Mouse (Mus musculus): Measurements from ENCODE around the gene Ccdc120. TPM values are rescaled to one million over a fixed set of nuclear protein-coding genes. Genes with fewer than 3 reads are reported as not detected.
"Not testable (repeated sequence)": the region's sequence is repeated elsewhere in the genome, so short reads cannot be mapped to it uniquely, and the experiment has no call there.

The Ccdc120 gene
- polyA plus RNA-seq, 2 experiments, result 14.9 to 25.7 TPM

GRCm38 (mm10) chrX:7725841-7726240 is 24.9 kb downstream of the Ccdc120 start:
- Histone ChIP-seq H3K4me2 (replicated peaks; ENCODE audit: low read depth, low read length, severe bottlenecking) (no peak overlapping the region), H3K9me3 (ENCODE audit: control insufficient read depth, low read length) (no peaks in the 10 kb centered on the region), H3K27me3 (ENCODE audit: control insufficient read depth, insufficient read depth, low read length) (no peaks in the 10 kb centered on the region), H3K36me3 (ENCODE audit: control insufficient read depth, insufficient read depth, low read length) (0 out of 2 replicates have a peak, but pooled peaks cover 3% of the 10 kb centered on the region), H3K4me1 (ENCODE audit: control insufficient read depth, insufficient read depth, low read length) (0 out of 2 replicates have a peak, but pooled peaks cover 3% of the 10 kb centered on the region), H3K27ac (replicated peaks; ENCODE audit: low read depth, low read length) (no peak overlapping the region), H3K4me3 (replicated peaks; ENCODE audit: low read length) (no peak overlapping the region), H3K9ac (ENCODE audit: low read depth, low read length, severe bottlenecking) (no peak overlapping the region)
- no peak for ATAC-seq (ENCODE audit: low FRiP score, low read depth)
- no peak for TF ChIP-seq POLR2A (IDR thresholded peaks at IDR 0.05; ENCODE audit: borderline replicate concordance, extremely low read depth, insufficient read depth, insufficient read length)
- DNase-seq (ENCODE audit: low spot score), result no peak
- WGBS, result 84% methylated on average over 12 of the region's 12 CpGs

GRCm38 (mm10) chrX:7724135-7724534 is 26.6 kb downstream of the Ccdc120 start:
- Histone ChIP-seq H3K36me3 (ENCODE audit: control insufficient read depth, insufficient read depth, low read length) (0 out of 2 replicates have a peak, but pooled peaks cover 3% of the 10 kb centered on the region), H3K4me2 (replicated peaks; ENCODE audit: low read depth, low read length, severe bottlenecking) (no peak overlapping the region), H3K4me1 (ENCODE audit: control insufficient read depth, insufficient read depth, low read length) (0 out of 2 replicates have a peak, but pooled peaks cover 3% of the 10 kb centered on the region), H3K9me3 (ENCODE audit: control insufficient read depth, low read length) (no peaks in the 10 kb centered on the region), H3K27ac (replicated peaks; ENCODE audit: low read depth, low read length) (no peak overlapping the region), H3K27me3 (ENCODE audit: control insufficient read depth, insufficient read depth, low read length) (no peaks in the 10 kb centered on the region), H3K4me3 (replicated peaks; ENCODE audit: low read length) (no peak overlapping the region), H3K9ac (ENCODE audit: low read depth, low read length, severe bottlenecking) (no peak overlapping the region)
- DNase-seq (ENCODE audit: low spot score) (no peak), ATAC-seq (ENCODE audit: low FRiP score, low read depth) (no peak)
- WGBS, result 73% methylated on average over 7 of the region's 7 CpGs
- no peak for TF ChIP-seq POLR2A (IDR thresholded peaks at IDR 0.05; ENCODE audit: borderline replicate concordance, extremely low read depth, insufficient read depth, insufficient read length)

GRCm38 (mm10) chrX:7722691-7723090 is 28.0 kb downstream of the Ccdc120 start:
- no peak for TF ChIP-seq POLR2A (IDR thresholded peaks at IDR 0.05; ENCODE audit: borderline replicate concordance, extremely low read depth, insufficient read depth, insufficient read length)
- H3K27me3 ChIP-seq (ENCODE audit: control insufficient read depth, insufficient read depth, low read length), result no peaks in the 10 kb centered on the region
- H3K27ac ChIP-seq (replicated peaks; ENCODE audit: low read depth, low read length), result no peak overlapping the region
- peak overlapping the region; percentile 64; the same call in 1 of the 2 replicates for H3K9ac ChIP-seq (ENCODE audit: low read depth, low read length, severe bottlenecking)
- 0 out of 2 replicates have a peak, but pooled peaks cover 3% of the 10 kb centered on the region for H3K36me3 ChIP-seq (ENCODE audit: control insufficient read depth, insufficient read depth, low read length)
- no peaks in the 10 kb centered on the region for H3K9me3 ChIP-seq (ENCODE audit: control insufficient read depth, low read length)
- 24% methylated on average over 4 of the region's 4 CpGs for WGBS
- H3K4me2 ChIP-seq (replicated peaks; ENCODE audit: low read depth, low read length, severe bottlenecking), result peak overlapping the region; percentile 66
- no peak for DNase-seq (ENCODE audit: low spot score)
- 0 out of 2 replicates have a peak, but pooled peaks cover 3% of the 10 kb centered on the region for H3K4me1 ChIP-seq (ENCODE audit: control insufficient read depth, insufficient read depth, low read length)
- H3K4me3 ChIP-seq (replicated peaks; ENCODE audit: low read length), result peak overlapping the region; percentile 50
- no peak for ATAC-seq (ENCODE audit: low FRiP score, low read depth)

- no peak for ATAC-seq (ENCODE audit: low FRiP score, low read depth)
Measured at GRCm38 (mm10) chrX:7722282-7722611, 28.5 kb downstream of the Ccdc120 start.

GRCm38 (mm10) chrX:7721514-7722281 is 29.0 kb downstream of the Ccdc120 start, which contains the start of gene Gm45208:
Gene Gm45208 (plus strand): TSS chrX:7722245.
- Histone ChIP-seq H3K4me3 (replicated peaks; ENCODE audit: low read length) (peak within 1 kb of the TSS; percentile 50), H3K4me2 (replicated peaks; ENCODE audit: low read depth, low read length, severe bottlenecking) (peak within 1 kb of the TSS; percentile 66), H3K9ac (ENCODE audit: low read depth, low read length, severe bottlenecking) (peak within 1 kb of the TSS; percentile 64), H3K27ac (replicated peaks; ENCODE audit: low read depth, low read length) (peak within 1 kb of the TSS; percentile 87), H3K27me3 (ENCODE audit: control insufficient read depth, insufficient read depth, low read length) (no peaks in the 10 kb centered on the region), H3K4me1 (ENCODE audit: control insufficient read depth, insufficient read depth, low read length) (0 out of 2 replicates have a peak, but pooled peaks cover 3% of the 10 kb centered on the region), H3K9me3 (ENCODE audit: control insufficient read depth, low read length) (no peaks in the 10 kb centered on the region), H3K36me3 (ENCODE audit: control insufficient read depth, insufficient read depth, low read length) (0 out of 2 replicates have a peak, but pooled peaks cover 3% of the 10 kb centered on the region)
- no peak for TF ChIP-seq POLR2A (IDR thresholded peaks at IDR 0.05; ENCODE audit: borderline replicate concordance, extremely low read depth, insufficient read depth, insufficient read length)
- peak; percentile 90 for ATAC-seq (ENCODE audit: low FRiP score, low read depth)
- 18% methylated on average over 22 of the region's 22 CpGs for WGBS
- DNase-seq (ENCODE audit: low spot score), result peak; percentile 86

More at GRCm38 (mm10) chrX:7722282-7722611, 28.5 kb downstream of the Ccdc120 start:
- no peaks in the 10 kb centered on the region for H3K9me3 ChIP-seq (ENCODE audit: control insufficient read depth, low read length)
- peak overlapping the region; percentile 64 for H3K9ac ChIP-seq (ENCODE audit: low read depth, low read length, severe bottlenecking)
- DNase-seq (ENCODE audit: low spot score), result no peak
- peak overlapping the region; percentile 87; the same call in 1 of the 2 replicates for H3K27ac ChIP-seq (replicated peaks; ENCODE audit: low read depth, low read length)
- H3K36me3 ChIP-seq (ENCODE audit: control insufficient read depth, insufficient read depth, low read length), result 0 out of 2 replicates have a peak, but pooled peaks cover 3% of the 10 kb centered on the region
- H3K4me1 ChIP-seq (ENCODE audit: control insufficient read depth, insufficient read depth, low read length), result 0 out of 2 replicates have a peak, but pooled peaks cover 3% of the 10 kb centered on the region
- peak overlapping the region; percentile 66 for H3K4me2 ChIP-seq (replicated peaks; ENCODE audit: low read depth, low read length, severe bottlenecking)
- TF ChIP-seq POLR2A (IDR thresholded peaks at IDR 0.05; ENCODE audit: borderline replicate concordance, extremely low read depth, insufficient read depth, insufficient read length), result no peak
- no peaks in the 10 kb centered on the region for H3K27me3 ChIP-seq (ENCODE audit: control insufficient read depth, insufficient read depth, low read length)
- WGBS, result 17% methylated on average over 11 of the region's 11 CpGs
- peak overlapping the region; percentile 50 for H3K4me3 ChIP-seq (replicated peaks; ENCODE audit: low read length)

- 24% methylated on average over 1 of the region's 1 CpGs for WGBS
- H3K4me2 ChIP-seq (replicated peaks; ENCODE audit: low read depth, low read length, severe bottlenecking); DNase-seq (ENCODE audit: low spot score); H3K4me1 ChIP-seq (ENCODE audit: control insufficient read depth, insufficient read depth, low read length); H3K27ac ChIP-seq (replicated peaks; ENCODE audit: low read depth, low read length); H3K9me3 ChIP-seq (ENCODE audit: control insufficient read depth, low read length); ATAC-seq (ENCODE audit: low FRiP score, low read depth); H3K9ac ChIP-seq (ENCODE audit: low read depth, low read length, severe bottlenecking); H3K36me3 ChIP-seq (ENCODE audit: control insufficient read depth, insufficient read depth, low read length); H3K4me3 ChIP-seq (replicated peaks; ENCODE audit: low read length); H3K27me3 ChIP-seq (ENCODE audit: control insufficient read depth, insufficient read depth, low read length): not testable (repeated sequence)
Measured at GRCm38 (mm10) chrX:7716058-7716457, 34.6 kb downstream of the Ccdc120 start.

- peak within 1 kb of the TSS; percentile 35 for H3K4me3 ChIP-seq (replicated peaks; ENCODE audit: low read length)
- DNase-seq (ENCODE audit: low spot score), result peak; percentile 93
- H3K9ac ChIP-seq (ENCODE audit: low read depth, low read length, severe bottlenecking); H3K27ac ChIP-seq (replicated peaks; ENCODE audit: low read depth, low read length); H3K9me3 ChIP-seq (ENCODE audit: control insufficient read depth, low read length); H3K36me3 ChIP-seq (ENCODE audit: control insufficient read depth, insufficient read depth, low read length); H3K4me1 ChIP-seq (ENCODE audit: control insufficient read depth, insufficient read depth, low read length); H3K27me3 ChIP-seq (ENCODE audit: control insufficient read depth, insufficient read depth, low read length): not testable (repeated sequence)
- peak; percentile 97 for ATAC-seq (ENCODE audit: low FRiP score, low read depth)
- H3K4me2 ChIP-seq (replicated peaks; ENCODE audit: low read depth, low read length, severe bottlenecking), result peak within 1 kb of the TSS; percentile 44
- WGBS, result 23% methylated on average over 17 of the region's 60 CpGs
Measured at GRCm38 (mm10) chrX:7714135-7714899, 36.4 kb downstream of the Ccdc120 start, which contains the start of gene Wdr45. Gene Wdr45 (plus strand): TSS chrX:7714333.

Measured in limb, embryonic 14.5 days (tissue).